9 mouse cellular contexts compared by ENCODE assay signal in the genomic region with DNA sequence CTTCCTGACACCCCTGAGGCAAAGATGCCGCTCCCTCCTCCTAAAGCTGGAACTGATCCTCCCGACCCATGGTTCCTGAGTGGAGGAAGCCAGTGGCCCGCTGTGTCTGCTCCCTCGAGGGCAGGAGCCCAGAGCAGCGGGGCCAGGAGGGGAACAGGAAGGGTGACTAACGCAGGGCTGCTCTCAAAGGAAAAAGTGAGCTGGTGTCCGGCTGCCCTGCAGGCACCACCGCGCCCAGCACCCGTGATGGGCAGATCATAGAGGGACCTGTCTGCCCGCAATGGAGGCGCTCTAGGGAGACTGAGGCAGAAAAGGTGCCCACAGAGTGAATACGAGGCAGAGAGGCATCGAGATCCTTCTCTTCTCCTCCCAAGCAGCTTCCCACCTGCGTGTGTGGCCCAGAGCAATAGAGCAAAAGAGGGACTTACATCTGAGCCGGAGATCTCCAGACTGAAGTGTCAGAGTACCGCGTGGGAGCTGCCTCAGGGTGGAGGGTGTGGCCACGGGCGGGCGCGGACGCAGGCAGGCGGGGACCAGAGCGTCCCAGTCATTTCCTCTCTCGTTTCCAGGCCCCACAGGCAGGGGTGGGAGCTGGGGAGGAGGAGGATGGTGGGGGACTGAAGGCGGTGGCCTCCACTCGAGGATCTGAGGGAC. TPM values are rescaled to one million over a fixed set of nuclear protein-coding genes. Genes with fewer than 3 reads are reported as not detected.
DNase-seq lines count a peak whose midpoint lies in the region; ATAC-seq and TF ChIP-seq lines count a peak whose summit lies in the region.
"Had no signal": no experiment of that assay in that cellular context is flagged by ENCODE, and none has a peak within 500 bp of the region (broad histone marks: within the 10 kb centered on the region; RNA-seq: fewer than 3 reads in every experiment).

No protein-coding gene starts in this region.

- H3K9ac ChIP-seq in forebrain, embryonic 12.5 days = peak overlapping the region; percentile 36; the same call in 1 of the 2 replicates
- peak overlapping the region; percentile 28; the same call in 1 of the 2 replicates for H3K9ac ChIP-seq in limb, embryonic 14.5 days (ENCODE audit: low read depth, low read length, severe bottlenecking)
- peak overlapping the region; percentile 40; the same call in 1 of the 2 replicates for H3K9ac ChIP-seq in midbrain, embryonic 16.5 days (ENCODE audit: low read depth, low read length)

- peak overlapping the region; percentile 52; the same call in 1 of the 2 replicates for H3K27ac ChIP-seq in layer of hippocampus, adult 2 months
- no peak overlapping the region for H3K27ac ChIP-seq in forebrain, embryonic 12.5 days
- peak overlapping the region; percentile 40 for H3K27ac ChIP-seq in hindbrain, embryonic 10.5 days
- no peak overlapping the region for H3K27ac ChIP-seq in limb, embryonic 14.5 days (replicated peaks; ENCODE audit: low read depth, low read length)
- H3K27ac ChIP-seq in midbrain, embryonic 16.5 days (ENCODE audit: low read length) = no peak overlapping the region

- H3K4me2 ChIP-seq in forebrain, embryonic 12.5 days = peak overlapping the region; percentile 38
- H3K4me2 ChIP-seq in limb, embryonic 14.5 days (replicated peaks; ENCODE audit: low read depth, low read length, severe bottlenecking) = peak overlapping the region; percentile 40
- H3K4me2 ChIP-seq in midbrain, embryonic 16.5 days (ENCODE audit: low read length) = peak overlapping the region; percentile 34

- 0 out of 2 replicates have a peak, but pooled peaks have one; percentile 34 for TF ChIP-seq POLR2A in limb, embryonic 14.5 days (IDR thresholded peaks at IDR 0.05; ENCODE audit: borderline replicate concordance, extremely low read depth, insufficient read depth, insufficient read length)

- no peak for TF ChIP-seq CTCF in layer of hippocampus, adult 2 months (conservative IDR thresholded peaks at IDR 0.05)

- no peak for DNase-seq in layer of hippocampus, adult 2 months (ENCODE audit: low spot score in 2 of 2)
- no peak for DNase-seq in layer of hippocampus, postnatal 36 days
- DNase-seq in hindbrain, embryonic 10.5 days (ENCODE audit: low spot score) = no peak
- DNase-seq in limb, embryonic 14.5 days (ENCODE audit: low spot score) = no peak
- DNase-seq in thymus, postnatal 14 days = peak; percentile 81
- DNase-seq in layer of hippocampus, adult 9-11 months = no peak

- peak overlapping the region; percentile 35 for H3K4me3 ChIP-seq in layer of hippocampus, adult 2 months
- peak overlapping the region; percentile 19; the same call in 1 of the 2 replicates for H3K4me3 ChIP-seq in forebrain, embryonic 12.5 days (replicated peaks)
- peak overlapping the region; percentile 42 for H3K4me3 ChIP-seq in hindbrain, embryonic 10.5 days
- H3K4me3 ChIP-seq in limb, embryonic 14.5 days (replicated peaks; ENCODE audit: low read length) = peak overlapping the region; percentile 19
- H3K4me3 ChIP-seq in midbrain, embryonic 16.5 days (ENCODE audit: low read depth, low read length) = peak overlapping the region; percentile 12

- H3K9me3 ChIP-seq in forebrain, embryonic 12.5 days = no peaks in the 10 kb centered on the region
- H3K9me3 ChIP-seq in hindbrain, embryonic 10.5 days = no peaks in the 10 kb centered on the region
- H3K9me3 ChIP-seq in limb, embryonic 14.5 days (ENCODE audit: control insufficient read depth, low read length) = no peaks in the 10 kb centered on the region
- no peaks in the 10 kb centered on the region for H3K9me3 ChIP-seq in midbrain, embryonic 16.5 days (replicated peaks; ENCODE audit: control insufficient read depth, low read length, poor library complexity, severe bottlenecking)

- ATAC-seq in forebrain, embryonic 12.5 days (ENCODE audit: low FRiP score) = no peak; the same call in 1 of the 2 replicates
- ATAC-seq in limb, embryonic 14.5 days (ENCODE audit: low FRiP score, low read depth) = peak; percentile 67; the same call in 1 of the 2 replicates
- ATAC-seq in midbrain, embryonic 16.5 days = no peak

- peaks cover 6% of the 10 kb centered on the region for H3K4me1 ChIP-seq in forebrain, embryonic 12.5 days
- peaks cover 14% of the 10 kb centered on the region for H3K4me1 ChIP-seq in hindbrain, embryonic 10.5 days (replicated peaks)
- H3K4me1 ChIP-seq in limb, embryonic 14.5 days (ENCODE audit: control insufficient read depth, insufficient read depth, low read length) = 0 out of 2 replicates have a peak, but pooled peaks cover 2% of the 10 kb centered on the region
- H3K4me1 ChIP-seq in midbrain, embryonic 16.5 days (ENCODE audit: control insufficient read depth, insufficient read depth, low read length) = no peaks in the 10 kb centered on the region

- WGBS in forebrain, embryonic 12.5 days = 4% methylated on average over 27 of the region's 28 CpGs
- WGBS in hindbrain, embryonic 10.5 days = 4% methylated on average over 28 of the region's 28 CpGs
- under 1% methylated on average over 28 of the region's 28 CpGs for WGBS in limb, embryonic 14.5 days
- 4% methylated on average over 28 of the region's 28 CpGs for WGBS in midbrain, embryonic 16.5 days

- no peaks in the 10 kb centered on the region for H3K36me3 ChIP-seq in forebrain, embryonic 12.5 days (replicated peaks)
- H3K36me3 ChIP-seq in hindbrain, embryonic 10.5 days = no peaks in the 10 kb centered on the region
- no peaks in the 10 kb centered on the region for H3K36me3 ChIP-seq in limb, embryonic 14.5 days (ENCODE audit: control insufficient read depth, insufficient read depth, low read length)
- no peaks in the 10 kb centered on the region for H3K36me3 ChIP-seq in midbrain, embryonic 16.5 days (ENCODE audit: control insufficient read depth, insufficient read depth, low read length)
- H3K36me3 ChIP-seq: G1E had no signal

- H3K27me3 ChIP-seq in forebrain, embryonic 12.5 days = peaks cover 53% of the 10 kb centered on the region
- H3K27me3 ChIP-seq in hindbrain, embryonic 10.5 days (ENCODE audit: insufficient read depth, poor library complexity, severe bottlenecking) = peaks cover 57% of the 10 kb centered on the region
- peaks cover 34% of the 10 kb centered on the region for H3K27me3 ChIP-seq in limb, embryonic 14.5 days (ENCODE audit: control insufficient read depth, insufficient read depth, low read length)
- H3K27me3 ChIP-seq in midbrain, embryonic 16.5 days (ENCODE audit: control insufficient read depth, insufficient read depth, low read depth, low read length) = peaks cover 34% of the 10 kb centered on the region

RNA-seq across cellular contexts. Expression of a gene that starts 0.5 kb away (rescaled TPM):
- 10 to 100 TPM; 17.3 to 26.9 TPM for total RNA-seq in layer of hippocampus, adult 2 months (2021)
- 10 to 100 TPM; 23.3 to 26.5 TPM for total RNA-seq in layer of hippocampus, postnatal 36 days (2021)
- 7.6 and 9.2 TPM in 2 replicates for polyA plus RNA-seq in forebrain, embryonic 12.5 days (2016; fragmentation: Nextera tagmentation; extraction: Ambion mirVana)
- polyA plus RNA-seq in hindbrain, embryonic 10.5 days (2016; fragmentation: Nextera tagmentation; extraction: Ambion mirVana) = 11.6 and 14.7 TPM in 2 replicates
- polyA plus RNA-seq in limb, embryonic 14.5 days (2012; rRNA removed) = 17.4 and 20.5 TPM in 2 replicates
- 28.8 and 31.3 TPM in 2 replicates for polyA plus RNA-seq in limb, embryonic 14.5 days (2014; fragmentation: Nextera tagmentation; extraction: Ambion mirVana)
- polyA plus RNA-seq in midbrain, embryonic 16.5 days (2015; fragmentation: Nextera tagmentation; extraction: Ambion mirVana) = 19.0 and 24.4 TPM in 2 replicates

RNA-seq across cellular contexts. Expression of a gene that starts 9.5 kb away (rescaled TPM):
- 100 to 1,000 TPM; 117 to 121 TPM for total RNA-seq in layer of hippocampus, adult 2 months (2021)
- total RNA-seq in layer of hippocampus, postnatal 36 days (2021) = 100 to 1,000 TPM; 111 to 125 TPM
- 10.5 and 14.3 TPM in 2 replicates for polyA plus RNA-seq in forebrain, embryonic 12.5 days (2016; fragmentation: Nextera tagmentation; extraction: Ambion mirVana)
- 1.4 and 7.6 TPM in 2 replicates for polyA plus RNA-seq in hindbrain, embryonic 10.5 days (2016; fragmentation: Nextera tagmentation; extraction: Ambion mirVana)
- 14.9 and 19.3 TPM in 2 replicates for polyA plus RNA-seq in limb, embryonic 14.5 days (2012; rRNA removed)
- polyA plus RNA-seq in limb, embryonic 14.5 days (2014; fragmentation: Nextera tagmentation; extraction: Ambion mirVana) = 15.3 and 16.2 TPM in 2 replicates
- polyA plus RNA-seq in midbrain, embryonic 16.5 days (2015; fragmentation: Nextera tagmentation; extraction: Ambion mirVana) = 188 and 270 TPM in 2 replicates
- total RNA-seq: G1E had no signal
- polyA plus RNA-seq: G1E had no signal

RNA-seq across cellular contexts. Expression of a gene that starts 15.2 kb away (rescaled TPM):
- 100 to 1,000 TPM in 1 of 2 experiments, 10 to 100 TPM in 1; 90.9 to 114 TPM for total RNA-seq in layer of hippocampus, adult 2 months (2021)
- 100 to 1,000 TPM in 1 of 2 experiments, 10 to 100 TPM in 1; 85.4 to 102 TPM for total RNA-seq in layer of hippocampus, postnatal 36 days (2021)
- polyA plus RNA-seq in forebrain, embryonic 12.5 days (2016; fragmentation: Nextera tagmentation; extraction: Ambion mirVana) = 4.0 and 6.5 TPM in 2 replicates
- 14.0 and 17.1 TPM in 2 replicates for polyA plus RNA-seq in hindbrain, embryonic 10.5 days (2016; fragmentation: Nextera tagmentation; extraction: Ambion mirVana)
- 92.6 and 103 TPM in 2 replicates for polyA plus RNA-seq in limb, embryonic 14.5 days (2012; rRNA removed)
- polyA plus RNA-seq in limb, embryonic 14.5 days (2014; fragmentation: Nextera tagmentation; extraction: Ambion mirVana) = 95.6 and 101 TPM in 2 replicates
- 11.2 and 17.3 TPM in 2 replicates for polyA plus RNA-seq in midbrain, embryonic 16.5 days (2015; fragmentation: Nextera tagmentation; extraction: Ambion mirVana)
- total RNA-seq: G1E had no signal
- polyA plus RNA-seq: G1E had no signal

RNA-seq across cellular contexts. Expression of a gene that starts 17.4 kb away (rescaled TPM):
- 10 to 100 TPM; 37.9 to 41.9 TPM for total RNA-seq in layer of hippocampus, adult 2 months (2021)
- 10 to 100 TPM; 32.5 to 36.7 TPM for total RNA-seq in layer of hippocampus, postnatal 36 days (2021)
- 0.29 and 0.37 TPM in 2 replicates for polyA plus RNA-seq in forebrain, embryonic 12.5 days (2016; fragmentation: Nextera tagmentation; extraction: Ambion mirVana)
- 2.3 and 6.3 TPM in 2 replicates for polyA plus RNA-seq in hindbrain, embryonic 10.5 days (2016; fragmentation: Nextera tagmentation; extraction: Ambion mirVana)
- 2.0 and 2.8 TPM in 2 replicates for polyA plus RNA-seq in limb, embryonic 14.5 days (2012; rRNA removed)
- polyA plus RNA-seq in limb, embryonic 14.5 days (2014; fragmentation: Nextera tagmentation; extraction: Ambion mirVana) = 0.39 and 1.1 TPM in 2 replicates
- 0.15 and 0.35 TPM in 2 replicates for polyA plus RNA-seq in midbrain, embryonic 16.5 days (2015; fragmentation: Nextera tagmentation; extraction: Ambion mirVana)
- polyA plus RNA-seq: G1E had no signal

RNA-seq across cellular contexts. Expression of a gene that starts 34.7 kb away (rescaled TPM):
- total RNA-seq in layer of hippocampus, adult 2 months (2021) = 1 to 10 TPM in 1 of 2 experiments, not detected in 1; 1.7 TPM
- not detected for total RNA-seq in layer of hippocampus, postnatal 36 days (2021)
- 1.1 and 1.3 TPM in 2 replicates for polyA plus RNA-seq in forebrain, embryonic 12.5 days (2016; fragmentation: Nextera tagmentation; extraction: Ambion mirVana)
- polyA plus RNA-seq in hindbrain, embryonic 10.5 days (2016; fragmentation: Nextera tagmentation; extraction: Ambion mirVana) = 7.9 and 10.8 TPM in 2 replicates
- polyA plus RNA-seq in limb, embryonic 14.5 days (2012; rRNA removed) = 39.8 and 45.9 TPM in 2 replicates
- polyA plus RNA-seq in limb, embryonic 14.5 days (2014; fragmentation: Nextera tagmentation; extraction: Ambion mirVana) = 68.9 and 79.5 TPM in 2 replicates
- not detected in 2 replicates for polyA plus RNA-seq in midbrain, embryonic 16.5 days (2015; fragmentation: Nextera tagmentation; extraction: Ambion mirVana)
- polyA plus RNA-seq: G1E had no signal

Comparison
In these comparisons a context has a peak if more than half of its experiments do, and no peak if none do; other contexts are left out.
1. H3K27ac ChIP-seq: peak in layer of hippocampus, adult 2 months (single experiment) and hindbrain, embryonic 10.5 days (single experiment); none in forebrain, embryonic 12.5 days (single experiment), limb, embryonic 14.5 days (single experiment) and midbrain, embryonic 16.5 days (single experiment).
2. Peak in every context shown above with its lines, with median percentiles within 50 percentile points of each other: H3K4me3 ChIP-seq, H3K4me2 ChIP-seq and H3K9ac ChIP-seq.